Mouse (Mus musculus): ENCODE data around the gene Mis18a.

DNA sequence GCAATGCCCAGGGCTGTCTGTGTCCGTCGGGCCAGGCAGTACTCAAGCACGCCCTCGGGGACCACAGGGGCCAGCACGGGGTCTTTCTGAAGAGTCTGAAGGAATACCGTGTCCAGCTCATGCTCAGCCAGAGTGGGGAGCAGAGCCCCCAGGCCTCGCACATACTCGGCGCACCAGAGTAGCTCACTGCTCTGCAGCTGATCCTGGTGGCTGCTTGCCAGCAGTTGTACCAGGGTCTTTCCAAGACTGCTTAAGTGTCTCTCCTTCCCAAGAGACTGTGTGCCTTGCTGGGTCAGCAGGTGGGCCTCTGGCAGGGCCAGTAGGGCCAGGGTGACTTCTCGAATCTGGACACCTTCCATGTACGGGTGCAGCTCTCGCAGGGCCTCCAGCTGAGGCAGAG, 47.0 kb upstream of the Mis18a start:
- TF ChIP-seq CTCF (IDR thresholded peaks at IDR 0.05; ENCODE audit: borderline replicate concordance, insufficient read depth, low read length) (no peak), POLR2A (IDR thresholded peaks at IDR 0.05; ENCODE audit: low read depth, low read length) (no peak)
